Mouse (Mus musculus): ENCODE measurements around the gene Hif3a.
"Not testable (repeated sequence)": the region's sequence is repeated elsewhere in the genome, so short reads cannot be mapped to it uniquely, and the experiment has no call there.

The Hif3a gene

GRCm38 (mm10) chr7:17062389-17062788 lies at the start of gene Hif3a:
TSS of gene Hif3a (minus strand) at chr7:17062427.
- peak; percentile 45 to 65 for DNase-seq (ENCODE audit: inconsistent age in 2 of 2, low spot score in 1 of 2)

- peak; percentile 71 to 74 for DNase-seq (ENCODE audit: inconsistent age in 2 of 2, low spot score in 1 of 2)
These were observed 39.4 kb upstream of the Hif3a start for GRCm38 (mm10) chr7:17101631-17102030.

- DNase-seq (ENCODE audit: inconsistent age in 2 of 2, low spot score in 1 of 2), result peak in 1 of 2 experiments; percentile 62
These were observed 29.1 kb upstream of the Hif3a start for GRCm38 (mm10) chr7:17091280-17091679.

GRCm38 (mm10) chr7:17090058-17090585 lies 27.9 kb upstream of the Hif3a start:
- DNase-seq (ENCODE audit: inconsistent age in 2 of 2, low spot score in 1 of 2), result peak; percentile 35 to 86

- peak; percentile 43 to 69 for DNase-seq (ENCODE audit: inconsistent age in 2 of 2, low spot score in 1 of 2)
These were observed 25.5 kb upstream of the Hif3a start for GRCm38 (mm10) chr7:17087731-17088130.

GRCm38 (mm10) chr7:17082766-17083165 lies 20.5 kb upstream of the Hif3a start:
- DNase-seq (ENCODE audit: inconsistent age in 2 of 2, low spot score in 1 of 2), result no peak

GRCm38 (mm10) chr7:17078076-17078654 lies 15.9 kb upstream of the Hif3a start:
- DNase-seq (ENCODE audit: inconsistent age in 2 of 2, low spot score in 1 of 2), result no peak

- DNase-seq (ENCODE audit: inconsistent age in 2 of 2, low spot score in 1 of 2), result peak; percentile 27 to 67
These were observed 14.3 kb upstream of the Hif3a start for GRCm38 (mm10) chr7:17076542-17076941.

GRCm38 (mm10) chr7:17073904-17074615 lies 11.8 kb upstream of the Hif3a start, which contains the start of gene Psg16:
TSS of gene Psg16 (plus strand) at chr7:17074040.
- peak; percentile 57 to 88 for DNase-seq (ENCODE audit: inconsistent age in 2 of 2, low spot score in 1 of 2)

GRCm38 (mm10) chr7:17073513-17073903 lies 11.3 kb upstream of the Hif3a start:
- DNase-seq (ENCODE audit: inconsistent age in 2 of 2, low spot score in 1 of 2), result no peak

GRCm38 (mm10) chr7:17067651-17068050 lies 5.4 kb upstream of the Hif3a start:
- not testable (repeated sequence) for DNase-seq (ENCODE audit: inconsistent age in 2 of 2, low spot score in 1 of 2)

- no peak for DNase-seq (ENCODE audit: inconsistent age in 2 of 2, low spot score in 1 of 2)
These were observed 4.8 kb upstream of the Hif3a start for GRCm38 (mm10) chr7:17067000-17067399.

GRCm38 (mm10) chr7:17066412-17066811 lies 4.2 kb upstream of the Hif3a start:
- DNase-seq (ENCODE audit: inconsistent age in 2 of 2, low spot score in 1 of 2), result peak; percentile 76 to 94

GRCm38 (mm10) chr7:17065620-17066019 lies 3.4 kb upstream of the Hif3a start:
- DNase-seq (ENCODE audit: inconsistent age in 2 of 2, low spot score in 1 of 2), result no peak

- peak in 1 of 2 experiments; percentile 47 for DNase-seq (ENCODE audit: inconsistent age in 2 of 2, low spot score in 1 of 2)
These were observed 618 bp upstream of the Hif3a start for GRCm38 (mm10) chr7:17062845-17063244.

GRCm38 (mm10) chr7:17060782-17061605 lies 1.2 kb downstream of the Hif3a start:
- DNase-seq (ENCODE audit: inconsistent age in 2 of 2, low spot score in 1 of 2), result peak; percentile 54 to 75

GRCm38 (mm10) chr7:17060031-17060781 lies 2.0 kb downstream of the Hif3a start:
- peak; percentile 96 to 98 for DNase-seq (ENCODE audit: inconsistent age in 2 of 2, low spot score in 1 of 2)

- peak in 1 of 2 experiments; percentile 43 for DNase-seq (ENCODE audit: inconsistent age in 2 of 2, low spot score in 1 of 2)
These were observed 2.8 kb downstream of the Hif3a start for GRCm38 (mm10) chr7:17059463-17059844.

- DNase-seq (ENCODE audit: inconsistent age in 2 of 2, low spot score in 1 of 2), result peak; percentile 33 to 50
These were observed 3.3 kb downstream of the Hif3a start for GRCm38 (mm10) chr7:17058816-17059462.

- DNase-seq (ENCODE audit: inconsistent age in 2 of 2, low spot score in 1 of 2), result peak; percentile 80 to 81
These were observed 4.0 kb downstream of the Hif3a start for GRCm38 (mm10) chr7:17058071-17058689.

Measured in adrenal gland, adult (tissue).